Mouse (Mus musculus): Measurements from ENCODE around the gene Serpina1e. TPM values are rescaled to one million over a fixed set of nuclear protein-coding genes. Genes with fewer than 3 reads are reported as not detected.

Serpina1e gene
- total RNA-seq (2023) = not detected in 4 replicates

DNA sequence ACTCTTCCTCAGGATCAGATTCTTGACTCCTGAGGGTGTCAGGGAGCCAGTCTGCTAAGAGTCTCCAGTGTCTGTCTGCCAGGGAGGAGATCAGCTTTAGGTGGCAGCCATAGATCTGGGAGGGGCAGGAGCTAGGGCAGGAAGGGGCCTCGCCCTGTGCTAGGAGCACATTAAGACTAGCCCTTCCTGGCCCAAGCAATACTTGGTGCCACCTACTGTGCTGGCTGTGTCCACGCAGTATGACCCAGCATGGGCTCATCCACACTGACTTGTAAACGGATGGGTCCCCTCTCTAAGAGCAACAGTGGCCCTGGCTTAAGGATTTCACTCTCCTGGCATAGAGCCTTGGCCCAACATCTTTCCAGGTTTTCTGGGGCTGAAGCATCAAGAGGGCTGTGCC lies at the start of gene Serpina1e:
TSS of gene Serpina1e (minus strand) at position 178 of the 400 bp plus-strand sequence.

DNA sequence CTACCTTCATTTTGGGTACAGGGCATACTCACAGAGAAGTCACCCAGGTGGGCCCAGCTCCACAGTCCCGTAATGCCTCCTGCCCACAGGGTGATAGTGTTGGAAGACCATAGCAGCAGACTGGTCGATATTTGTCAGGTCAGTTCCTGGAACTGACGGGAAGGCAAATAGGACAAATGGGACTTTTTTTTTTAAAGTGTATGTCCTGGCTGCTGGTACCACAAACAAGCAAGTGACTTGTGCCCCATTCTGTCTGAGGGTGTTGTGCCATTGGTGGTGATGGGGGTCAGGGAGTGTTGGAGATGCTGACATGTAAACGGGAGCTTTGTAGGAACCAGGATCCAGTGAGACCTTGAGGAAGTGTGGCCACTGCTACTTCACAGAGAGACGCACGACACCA lies 31.1 kb upstream of the Serpina1e start, which contains the start of gene Serpina11:
TSS of gene Serpina11 (minus strand) at position 101 of the 400 bp plus-strand sequence.

DNA sequence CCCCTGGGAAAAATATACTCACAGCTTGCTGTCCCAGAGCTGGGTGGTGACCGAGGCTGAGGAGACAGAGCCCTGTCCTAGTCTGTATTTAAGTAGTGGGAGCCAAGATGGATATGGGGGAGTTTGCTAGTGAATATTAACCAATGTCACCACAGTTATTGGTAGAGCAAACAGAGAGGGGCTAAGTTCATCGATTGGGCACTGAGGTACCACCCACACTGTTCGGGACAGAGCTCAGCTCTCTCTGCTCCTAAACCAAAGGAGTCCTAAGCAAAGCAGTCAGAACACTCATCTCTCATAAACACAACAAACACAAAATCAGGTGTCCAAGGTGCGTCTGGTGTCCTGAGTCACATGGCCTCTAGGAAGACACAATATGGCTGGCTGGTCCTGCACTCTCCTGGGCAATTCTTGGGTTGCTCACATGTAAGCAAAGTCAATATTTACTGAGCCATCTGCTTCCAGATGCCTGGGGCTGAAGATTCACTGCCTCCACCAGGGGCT lies 53.9 kb downstream of the Serpina1e start, which contains the start of gene Serpina1c:
TSS of gene Serpina1c (minus strand) at position 51 of the 504 bp plus-strand sequence.

Other genes starting within 250 kb of the Serpina1e start
- gene Serpina1d, start 185.4 kb downstream of the Serpina1e start, total RNA-seq (2023) = not detected in 4 replicates
- not detected in 4 replicates for gene Serpina1b, start 128.6 kb downstream of the Serpina1e start, total RNA-seq (2023)
- not detected in 4 replicates for gene Serpina1a, start 95.4 kb downstream of the Serpina1e start, total RNA-seq (2023)
- not detected in 4 replicates for gene Serpina1c, start 54.1 kb downstream of the Serpina1e start, total RNA-seq (2023)
- gene Serpina11, start 31.0 kb upstream of the Serpina1e start, total RNA-seq (2023) = not detected in 4 replicates
- not detected in 4 replicates for gene Serpina9, start 54.8 kb upstream of the Serpina1e start, total RNA-seq (2023)
- gene Serpina12, start 85.5 kb upstream of the Serpina1e start, total RNA-seq (2023) = not detected in 4 replicates
- gene Serpina5, start 142.1 kb upstream of the Serpina1e start, total RNA-seq (2023) = not detected in 4 replicates
- gene Serpina3a, start 153.7 kb upstream of the Serpina1e start, total RNA-seq (2023) = not detected in 4 replicates
- gene Serpina3b, start 169.0 kb upstream of the Serpina1e start, total RNA-seq (2023) = not detected in 4 replicates
- not detected in 4 replicates for gene Serpina3c, start 194.9 kb upstream of the Serpina1e start, total RNA-seq (2023)

All from B cell, adult 62 days (primary cell).